Mouse (Mus musculus) ES-Bruce4 (cell line): ENCODE data around the gene Siah1b.

Experiments
- CTCF ChIP-seq: IDR thresholded peaks from one replicate; pipeline ENCODE4 v1.8.1; 2011; ENCODE audit warnings: low read depth, low read length
- EP300 ChIP-seq: IDR thresholded peaks from 2 replicates; pipeline ENCODE4 v1.6.1; 2011; ENCODE audit warnings: low read depth, low read length; ENCODE audit not compliant: insufficient read depth
- POLR2A ChIP-seq: IDR thresholded peaks from one replicate; pipeline ENCODE4 v1.8.1; 2011; ENCODE audit warnings: low read length; ENCODE audit not compliant: insufficient read depth

GRCm38 (mm10) chrX:164032526-164032925 is 43.8 kb downstream of the Siah1b start:
- no peak for TF ChIP-seq CTCF
- no peak for TF ChIP-seq EP300
- TF ChIP-seq POLR2A = no peak
